Mouse (Mus musculus) natural killer cell, adult 2 months (primary cell): Measurements from ENCODE around the gene Gnai2.

Experiments
- DNase-seq, 2 experiments: peaks; one replicate each; pipeline ENCODE4 v3.0.0; 2022; ENCODE audit warnings: low spot score in 2 of 2

Gnai2 gene

GRCm38 (mm10) chr9:107630576-107630975 is 4.6 kb downstream of the Gnai2 start:
- DNase-seq, result no peak

DNA sequence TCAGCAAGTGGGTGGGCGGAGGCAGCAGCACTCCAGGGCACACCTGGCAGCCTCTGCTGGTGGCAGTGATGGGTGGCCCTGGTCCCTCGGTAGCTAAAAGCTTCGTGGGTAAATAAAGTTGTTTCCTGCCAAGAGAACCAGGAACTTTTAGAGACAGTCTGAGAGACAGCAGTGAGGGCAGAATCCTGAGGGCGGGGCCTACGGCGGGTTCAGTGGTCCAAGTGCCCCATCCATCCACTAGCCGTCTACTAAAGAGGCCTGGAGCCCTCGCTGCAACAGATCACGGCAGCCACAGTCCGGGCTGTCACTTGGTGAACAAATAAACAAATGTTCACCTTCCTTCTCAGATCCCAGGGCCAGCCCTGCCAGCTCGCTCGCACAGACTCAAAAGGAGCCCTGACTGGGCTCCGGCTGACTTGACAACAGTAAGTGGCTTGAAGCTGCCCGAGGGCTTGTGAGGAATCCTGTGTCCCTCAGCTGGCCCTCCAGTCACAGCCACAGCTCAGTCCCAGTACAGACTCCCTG is 5.2 kb downstream of the Gnai2 start:
- no peak for DNase-seq

- no peak for DNase-seq
These were observed 5.8 kb downstream of the Gnai2 start for GRCm38 (mm10) chr9:107629411-107629730.

GRCm38 (mm10) chr9:107628721-107629410 is 6.3 kb downstream of the Gnai2 start:
- peak in 1 of 2 experiments; percentile 76 for DNase-seq

GRCm38 (mm10) chr9:107627387-107628255 is 7.5 kb downstream of the Gnai2 start:
- no peak for DNase-seq

DNA sequence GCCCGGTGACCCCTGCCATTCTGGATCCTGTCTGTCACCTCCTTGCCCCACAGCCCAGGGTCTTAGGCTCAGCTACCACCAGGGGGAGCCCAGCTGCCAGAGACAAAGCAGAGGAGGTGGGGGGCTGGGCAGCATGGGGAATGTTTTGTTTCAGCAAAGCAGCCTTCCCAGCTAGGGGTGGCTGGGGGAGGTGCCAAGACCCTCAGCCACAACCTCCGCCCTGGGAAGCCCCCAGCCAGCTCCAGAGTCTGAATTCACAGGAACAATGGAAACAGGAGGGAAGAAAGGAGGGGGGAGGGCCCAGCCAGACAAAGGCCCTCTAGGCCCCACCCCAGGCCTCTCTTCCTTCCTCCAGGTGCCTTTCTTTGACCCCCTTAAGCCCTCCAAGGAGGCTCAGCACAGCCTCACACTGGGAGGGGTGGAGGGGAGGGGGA is 8.3 kb downstream of the Gnai2 start:
- peak; percentile 76 to 86 for DNase-seq

GRCm38 (mm10) chr9:107626158-107626843 is 8.9 kb downstream of the Gnai2 start:
- no peak for DNase-seq

DNA sequence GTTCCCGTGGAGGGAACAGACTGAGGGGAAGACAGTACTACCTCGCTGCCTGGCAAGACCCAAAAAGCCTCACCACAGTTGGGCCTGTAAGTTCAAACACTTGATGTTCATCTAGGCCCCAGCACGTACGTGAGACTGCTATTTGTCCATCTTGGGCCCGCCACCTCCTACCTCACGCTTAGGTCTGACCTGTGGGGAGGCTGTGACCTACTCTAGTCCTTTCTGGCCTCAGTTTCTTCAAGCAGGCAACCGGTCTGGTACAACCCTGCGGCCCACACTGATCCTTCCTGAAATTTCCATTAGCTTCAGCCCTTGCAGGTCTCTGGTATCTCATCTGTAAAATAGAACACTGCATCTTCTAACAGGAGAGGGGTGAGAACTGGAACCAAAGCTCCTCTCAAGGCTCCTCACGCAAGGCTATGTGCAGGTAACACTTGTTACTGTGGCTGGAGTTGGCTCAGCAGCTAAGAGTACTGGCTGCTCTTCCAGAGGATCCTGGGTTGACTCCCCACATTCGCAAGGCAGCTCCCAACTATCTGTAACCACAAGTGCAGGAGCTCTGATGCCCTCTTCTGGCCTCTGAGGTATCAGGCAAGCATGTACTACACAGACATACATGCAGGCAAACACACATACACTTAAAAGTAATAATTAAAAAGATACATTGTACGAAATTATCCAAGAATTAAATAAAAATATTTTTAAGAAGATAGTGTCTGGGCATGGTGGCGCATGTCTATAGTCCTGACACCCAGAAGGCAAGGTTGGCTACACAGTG is 9.6 kb downstream of the Gnai2 start:
- DNase-seq, result no peak

DNA sequence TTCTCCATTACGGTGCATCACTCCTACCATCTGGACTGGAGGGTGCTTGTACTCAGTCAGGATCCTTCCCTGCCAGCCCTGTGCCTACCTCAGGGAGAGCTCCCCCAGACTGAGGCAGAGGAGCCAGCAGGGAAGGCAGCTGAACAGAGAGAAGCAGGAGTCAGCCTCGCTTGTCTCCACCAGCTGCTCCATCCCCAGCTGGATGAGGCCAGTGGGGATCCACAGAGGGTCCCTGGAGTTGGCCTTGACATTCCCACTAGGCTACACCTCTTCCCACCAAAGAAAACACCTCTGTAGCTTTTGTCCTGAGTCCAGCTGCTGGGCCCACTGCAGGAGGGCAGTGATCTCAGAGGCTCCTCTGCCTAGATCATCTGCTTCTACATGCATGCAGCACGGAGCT is 10.2 kb downstream of the Gnai2 start:
- DNase-seq, result no peak

DNA sequence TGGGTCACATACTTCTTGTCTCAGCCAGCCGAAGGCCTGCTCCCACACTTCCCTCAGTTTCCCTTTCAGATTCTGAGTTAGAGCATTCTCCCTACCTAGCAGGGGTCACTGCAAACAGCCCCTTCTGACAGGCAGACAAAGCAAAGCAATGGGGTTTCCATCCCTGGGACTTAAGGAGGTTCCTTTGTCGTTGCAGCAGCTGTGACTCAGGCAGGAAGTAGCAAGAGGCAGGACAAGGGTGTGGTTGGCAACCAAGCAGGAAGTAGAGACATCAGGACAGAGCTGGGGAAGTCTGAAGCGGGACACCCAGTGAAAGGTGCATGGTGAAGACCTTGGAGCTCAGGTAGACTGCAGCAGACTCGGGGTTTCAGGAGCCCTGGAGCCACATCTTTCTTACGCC is 10.6 kb downstream of the Gnai2 start:
- DNase-seq, result peak; percentile 51 to 52

- no peak for DNase-seq
These were observed 14.2 kb downstream of the Gnai2 start for GRCm38 (mm10) chr9:107620954-107621353.

GRCm38 (mm10) chr9:107619546-107619879 is 15.7 kb downstream of the Gnai2 start:
- DNase-seq, result no peak

DNA sequence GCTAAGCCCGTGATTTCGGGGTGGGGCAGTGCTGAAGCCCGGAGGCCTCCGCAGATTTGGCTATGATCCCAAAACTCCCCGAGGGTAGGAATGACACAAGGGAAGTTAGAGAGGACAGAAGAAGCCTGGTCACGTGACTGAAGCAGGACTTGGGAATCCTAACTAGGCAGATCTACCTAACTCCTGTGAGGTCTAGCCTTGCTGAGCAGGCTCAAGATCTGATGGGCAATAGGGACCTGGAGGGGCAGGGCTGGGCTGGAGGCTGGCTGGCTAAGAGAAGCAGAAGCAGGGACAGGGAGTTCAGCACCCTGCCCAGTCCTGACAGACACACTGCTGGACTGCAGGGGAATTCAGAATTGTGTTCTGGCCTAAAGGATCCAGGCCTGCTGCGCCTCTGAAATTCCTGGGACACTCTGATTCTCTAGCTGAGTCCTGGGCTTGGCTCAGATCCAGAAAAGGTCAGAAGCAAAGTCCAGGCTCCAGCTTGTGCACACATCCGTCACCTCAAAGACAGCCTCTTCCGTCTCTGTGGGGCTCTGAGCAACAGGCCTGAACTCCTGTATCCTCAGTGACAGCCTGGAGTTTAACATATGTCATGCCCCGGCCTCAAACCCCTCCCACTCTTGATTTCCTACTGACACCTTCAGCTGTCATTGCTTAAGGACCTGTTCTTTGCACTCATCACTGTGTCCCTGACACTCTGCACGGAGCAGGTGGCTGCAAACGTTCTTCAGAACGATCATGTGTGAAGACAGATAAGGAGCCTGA is 16.2 kb downstream of the Gnai2 start:
- no peak for DNase-seq

- DNase-seq, result no peak
These were observed 17.1 kb downstream of the Gnai2 start for GRCm38 (mm10) chr9:107618098-107618497.

DNA sequence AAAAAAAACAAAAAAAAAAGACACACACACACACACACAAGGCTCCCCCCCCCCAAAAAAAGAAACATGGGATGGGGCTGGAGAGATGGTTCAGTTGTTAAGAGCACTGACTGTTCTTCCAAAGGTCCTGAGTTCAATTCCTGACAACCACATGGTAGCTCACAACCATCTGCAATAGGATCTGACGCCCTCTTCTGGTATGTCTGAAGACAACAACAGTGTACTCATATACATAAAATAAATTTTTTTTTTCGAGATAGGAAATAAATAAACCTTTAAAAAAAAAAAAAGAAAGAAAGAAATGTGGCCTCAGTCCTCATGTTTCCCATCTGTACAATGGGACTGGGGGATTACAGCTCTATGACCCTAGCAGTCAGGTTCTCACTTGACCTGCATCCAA is 17.7 kb downstream of the Gnai2 start:
- DNase-seq, result no peak

DNA sequence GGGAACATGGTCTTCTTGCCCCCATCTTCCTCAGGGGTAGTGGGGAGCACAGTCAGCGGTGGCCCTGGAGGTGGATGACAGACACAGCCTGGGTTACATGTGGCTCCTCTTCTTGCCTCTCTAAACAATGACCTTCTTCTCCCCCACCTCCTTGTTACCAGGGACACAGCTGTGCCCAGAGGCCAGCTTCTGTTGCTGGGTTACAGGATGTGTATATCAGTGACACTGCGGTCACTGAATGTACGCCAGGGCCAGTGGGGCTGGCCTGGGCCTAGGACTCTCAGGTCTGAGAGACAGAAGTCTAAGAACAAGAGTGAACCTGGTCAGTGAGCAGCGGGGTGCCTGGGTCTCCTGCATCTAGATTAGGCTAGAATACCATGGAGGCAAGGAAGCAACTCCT is 20.1 kb downstream of the Gnai2 start:
- no peak for DNase-seq

GRCm38 (mm10) chr9:107612945-107613569 is 22.1 kb downstream of the Gnai2 start:
- DNase-seq, result no peak

DNA sequence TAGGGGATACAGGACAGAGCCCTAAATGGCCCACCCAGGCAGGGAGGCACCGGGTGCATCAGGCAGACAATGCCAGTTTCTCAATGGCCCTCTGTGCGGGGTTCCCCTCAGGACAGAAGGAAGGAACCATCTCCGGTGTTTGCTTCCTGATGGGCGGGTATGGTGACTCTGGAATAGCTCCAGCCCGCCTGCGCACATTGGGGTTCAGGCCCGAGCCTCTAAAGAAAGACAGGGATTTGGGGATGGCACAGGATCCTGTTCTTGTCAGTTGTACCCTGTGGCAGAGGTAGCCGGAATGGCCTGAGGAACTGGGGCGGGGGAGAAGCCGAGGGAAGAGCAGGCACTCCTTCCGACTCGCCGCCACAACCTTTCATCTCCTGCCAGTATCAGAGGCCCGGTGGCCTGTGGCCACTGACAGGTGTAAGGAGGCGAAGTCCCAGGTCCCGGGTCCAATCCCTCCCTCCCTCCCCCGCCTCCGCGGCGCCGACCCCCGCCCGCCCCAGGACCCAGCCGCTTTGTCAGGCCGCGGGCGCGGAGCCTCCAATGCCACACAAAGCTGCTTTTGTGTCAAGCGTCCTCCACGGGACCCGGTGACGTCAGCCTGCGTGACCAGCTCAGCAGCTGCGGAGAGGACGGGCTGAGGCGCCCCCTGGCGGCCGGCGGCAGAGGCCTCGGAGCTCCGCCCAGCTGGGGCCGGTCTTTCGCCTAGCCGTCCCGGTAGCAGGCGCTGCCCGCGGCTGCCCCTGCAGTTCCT is 22.8 kb downstream of the Gnai2 start:
- peak; percentile 94 to 96 for DNase-seq

DNA sequence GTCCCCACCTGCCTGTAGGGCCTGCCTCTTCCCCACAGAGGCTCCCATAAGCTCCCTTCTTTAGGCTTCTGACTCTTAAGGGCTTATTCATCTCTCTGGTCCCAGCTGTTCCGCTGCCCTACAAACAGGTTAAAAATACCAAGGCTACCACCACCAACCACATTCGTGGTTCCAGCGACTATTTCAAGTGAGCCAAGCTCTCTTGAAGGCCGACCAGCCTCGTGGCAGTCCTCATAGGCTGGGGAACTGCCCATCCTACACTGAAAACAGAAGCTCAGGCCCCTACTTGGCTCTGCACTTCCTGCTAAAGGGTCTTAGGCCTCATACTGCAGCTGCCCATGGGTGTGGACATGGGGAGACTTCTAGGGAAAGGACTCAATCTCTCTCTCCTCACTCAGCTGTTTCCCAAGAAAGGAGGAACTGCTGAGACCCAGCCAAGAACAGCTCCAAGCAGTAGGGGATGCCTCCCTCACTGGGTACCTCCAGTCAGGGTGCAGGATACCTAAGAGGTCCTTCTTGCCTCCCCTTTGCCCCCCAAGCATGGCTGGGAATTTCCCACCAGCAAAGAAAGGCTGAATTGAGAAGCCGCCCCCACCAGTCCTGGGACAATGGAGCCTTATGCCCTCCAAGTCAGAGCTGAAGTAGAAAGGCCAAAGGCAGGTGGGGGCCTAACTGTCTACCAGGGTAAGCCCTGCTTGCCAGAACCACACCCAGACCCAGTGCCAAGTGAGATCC is 23.5 kb downstream of the Gnai2 start:
- no peak for DNase-seq
